ENCODE assay signal across 27 mouse cellular contexts in the genomic region with DNA sequence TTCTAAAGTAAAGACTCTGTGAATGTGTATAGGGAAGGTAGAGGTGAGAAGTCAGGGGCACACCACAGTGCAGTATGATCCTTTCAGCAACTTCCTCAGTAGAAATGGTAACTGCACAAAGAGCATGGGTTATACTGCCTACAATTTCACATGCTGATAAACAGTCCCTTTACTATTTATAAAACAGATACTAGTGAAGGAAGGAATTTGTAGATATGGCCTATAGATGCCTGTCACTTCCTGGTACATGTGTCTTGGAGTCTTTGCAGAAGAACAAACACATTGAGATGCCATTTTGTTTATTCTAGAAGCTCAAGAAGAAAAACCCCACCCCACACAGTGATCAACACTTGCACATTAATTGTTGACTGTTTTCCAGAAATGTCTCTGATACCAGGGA.
"Had no signal": no experiment of that assay in that cellular context is flagged by ENCODE, and none has a peak within 500 bp of the region (broad histone marks: within the 10 kb centered on the region; RNA-seq: fewer than 3 reads in every experiment).

No protein-coding gene starts in this region.

- H3K4me3 ChIP-seq: limb, embryonic 12.5 days; limb, embryonic 13.5 days; limb, embryonic 15.5 days; liver, embryonic 12.5 days; liver, embryonic 13.5 days; liver, embryonic 15.5 days; lung, embryonic 15.5 days; megakaryocyte, embryonic 14.5 days; midbrain, embryonic 10.5 days; midbrain, embryonic 12.5 days; midbrain, embryonic 13.5 days; midbrain, embryonic 15.5 days; myocyte; neural tube, embryonic 12.5 days had no signal

- H3K27me3 ChIP-seq: limb, embryonic 12.5 days; limb, embryonic 13.5 days; limb, embryonic 15.5 days; liver, embryonic 12.5 days; liver, embryonic 13.5 days; liver, embryonic 15.5 days; lung, embryonic 15.5 days; megakaryocyte, embryonic 14.5 days; midbrain, embryonic 13.5 days; midbrain, embryonic 15.5 days; neural tube, embryonic 12.5 days had no signal

- DNase-seq: left cerebral cortex, postnatal 4 days; liver; liver, embryonic 13.5 days; liver, postnatal 0 days; lung, adult 18-20 months; lung, adult 2 months; lung, embryonic 14.5 days; lung, postnatal 10 days; lung, postnatal 14 days; lung, postnatal 36 days; lung, postnatal 4 days; midbrain, embryonic 14.5 days had no signal

- H3K27ac ChIP-seq: limb, embryonic 12.5 days; limb, embryonic 13.5 days; limb, embryonic 15.5 days; liver, embryonic 12.5 days; liver, embryonic 13.5 days; liver, embryonic 14.5 days; liver, embryonic 15.5 days; lung, embryonic 15.5 days; macrophage; midbrain, embryonic 10.5 days; midbrain, embryonic 12.5 days; midbrain, embryonic 13.5 days; midbrain, embryonic 15.5 days; neural tube, embryonic 12.5 days had no signal

- H3K9ac ChIP-seq: limb, embryonic 12.5 days; limb, embryonic 13.5 days; limb, embryonic 15.5 days; liver, embryonic 12.5 days; liver, embryonic 13.5 days; liver, embryonic 14.5 days; liver, embryonic 15.5 days; liver, postnatal 0 days; lung, embryonic 14.5 days; lung, embryonic 15.5 days; midbrain, embryonic 12.5 days; midbrain, embryonic 13.5 days; midbrain, embryonic 15.5 days; neural tube, embryonic 12.5 days had no signal

- H3K36me3 ChIP-seq: limb, embryonic 12.5 days; limb, embryonic 13.5 days; limb, embryonic 15.5 days; liver, embryonic 12.5 days; liver, embryonic 13.5 days; liver, embryonic 15.5 days; lung, embryonic 15.5 days; midbrain, embryonic 10.5 days; midbrain, embryonic 12.5 days; midbrain, embryonic 13.5 days; midbrain, embryonic 15.5 days; neural tube, embryonic 12.5 days had no signal

- H3K4me1 ChIP-seq: limb, embryonic 12.5 days; limb, embryonic 13.5 days; limb, embryonic 15.5 days; liver, embryonic 12.5 days; liver, embryonic 13.5 days; liver, embryonic 15.5 days; lung, embryonic 15.5 days; megakaryocyte, embryonic 14.5 days; midbrain, embryonic 10.5 days; midbrain, embryonic 12.5 days; midbrain, embryonic 13.5 days; midbrain, embryonic 15.5 days; neural tube, embryonic 12.5 days had no signal

- H3K9me3 ChIP-seq: limb, embryonic 12.5 days; limb, embryonic 13.5 days; limb, embryonic 15.5 days; liver, embryonic 12.5 days; liver, embryonic 13.5 days; liver, embryonic 15.5 days; lung, embryonic 15.5 days; megakaryocyte, embryonic 14.5 days; midbrain, embryonic 10.5 days; midbrain, embryonic 12.5 days; midbrain, embryonic 13.5 days; midbrain, embryonic 15.5 days; neural tube, embryonic 12.5 days had no signal
